Mouse (Mus musculus) thymus, postnatal 14 days (tissue): ENCODE measurements around the gene Spats2l.

Experiments
- DNase-seq: peaks from one replicate; pipeline ENCODE4 v3.0.0; 2021

Spats2l gene

DNA sequence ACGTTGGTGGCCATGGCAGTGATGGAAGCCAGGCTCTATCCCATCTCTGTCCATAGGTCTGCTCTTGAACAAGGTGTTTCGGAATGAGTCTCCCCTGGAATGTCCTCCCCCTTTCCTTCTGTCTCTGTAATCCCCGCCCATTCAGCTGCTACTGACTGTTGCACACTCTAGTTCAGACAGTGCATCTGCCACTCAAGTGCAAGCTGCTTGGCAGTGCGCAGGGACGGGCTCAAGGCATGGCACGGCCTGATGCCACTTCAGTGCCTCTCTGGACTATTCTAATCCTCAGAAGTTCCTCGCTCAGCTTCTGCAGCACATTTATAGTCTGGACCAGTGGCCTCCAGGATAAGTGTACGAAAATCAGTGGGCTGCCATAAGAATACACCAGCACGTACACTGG is 52.3 kb downstream of the Spats2l start:
- DNase-seq = no peak

DNA sequence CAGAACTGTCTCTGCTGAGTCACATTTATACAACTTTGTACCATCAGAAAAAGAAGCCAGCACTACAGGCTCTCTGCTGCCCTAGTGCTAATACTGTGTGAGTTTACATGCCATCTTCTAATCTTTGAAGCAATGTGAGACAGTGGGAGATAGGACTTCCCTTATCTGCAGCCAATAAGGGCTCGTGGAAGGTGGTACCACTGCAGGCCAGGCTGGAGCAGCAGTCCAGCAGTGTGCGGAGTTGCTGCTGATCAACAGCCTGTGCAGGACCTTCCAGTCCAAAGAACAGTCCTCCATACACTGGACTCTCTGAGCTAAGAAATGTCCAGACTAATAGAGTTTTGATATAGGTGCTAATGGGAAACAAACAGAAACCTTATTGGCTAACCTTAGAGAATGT is 59.2 kb downstream of the Spats2l start:
- DNase-seq = no peak

DNA sequence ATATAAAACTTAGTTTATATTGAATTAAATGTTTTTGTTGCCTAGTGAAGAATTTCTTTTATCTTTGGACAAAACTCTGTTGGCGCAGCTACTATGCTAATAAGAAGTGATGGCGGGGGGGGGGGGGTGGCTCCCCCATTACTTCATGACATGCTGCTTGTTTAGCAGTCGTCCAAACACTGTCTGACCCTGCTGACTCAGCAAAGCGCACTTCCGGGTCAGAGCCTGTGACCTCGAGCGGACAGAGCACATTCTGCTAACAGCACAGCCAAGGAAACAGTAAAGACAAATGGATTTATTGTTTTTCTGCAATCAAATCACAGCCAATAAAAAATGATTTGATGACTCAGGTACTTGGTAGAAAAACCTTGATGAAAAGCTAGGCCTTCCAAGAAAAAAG is 61.2 kb downstream of the Spats2l start:
- DNase-seq = no peak

DNA sequence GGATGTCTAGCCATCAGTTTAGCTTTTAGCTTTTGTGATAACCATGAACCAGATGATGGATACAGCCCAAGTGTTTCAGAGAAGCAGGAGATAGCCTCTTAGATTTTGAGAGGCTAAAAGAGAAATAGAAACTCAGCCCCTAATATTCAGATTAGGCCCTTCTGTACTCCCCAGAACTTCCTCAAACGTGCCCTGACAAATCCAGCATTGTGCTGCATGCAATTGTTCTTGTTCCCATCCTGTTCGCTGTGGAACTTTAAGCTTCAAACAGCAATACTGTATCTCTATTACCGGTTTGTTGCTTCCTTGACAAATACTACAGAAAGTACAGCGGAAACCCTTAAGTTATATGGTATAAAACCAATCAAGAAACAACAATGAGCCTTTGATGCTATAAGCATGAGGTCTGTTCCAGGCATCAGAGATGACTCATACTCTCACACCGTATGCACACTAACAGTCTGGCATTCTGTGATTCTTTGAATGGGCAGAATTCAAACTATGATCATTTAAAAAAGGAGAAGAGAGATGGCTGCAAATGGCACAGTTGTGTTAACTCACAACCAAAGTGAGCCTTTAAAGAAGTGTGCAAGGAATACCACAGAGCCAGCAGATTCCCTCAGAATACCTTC is 62.8 kb downstream of the Spats2l start:
- no peak for DNase-seq

DNA sequence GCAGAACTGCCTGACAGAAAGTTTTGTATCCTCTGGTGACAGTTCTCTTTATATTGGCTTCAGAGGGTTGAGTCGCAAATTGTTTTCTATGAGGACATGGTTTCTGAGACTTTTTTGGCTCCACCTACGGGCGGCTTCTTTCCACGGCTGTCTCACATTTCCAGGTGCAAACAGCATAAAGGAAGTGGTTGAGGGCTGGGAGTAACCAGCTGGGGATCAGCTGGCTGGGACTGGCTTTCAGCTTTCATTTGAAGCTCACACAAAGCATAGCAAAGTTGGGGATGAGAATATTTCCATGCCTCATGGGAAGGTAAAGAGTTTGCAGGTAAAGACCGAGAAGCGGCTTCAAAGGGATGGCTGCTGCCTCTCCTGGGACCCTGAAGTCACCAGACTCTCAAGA is 65.9 kb downstream of the Spats2l start:
- DNase-seq = peak; percentile 88

DNA sequence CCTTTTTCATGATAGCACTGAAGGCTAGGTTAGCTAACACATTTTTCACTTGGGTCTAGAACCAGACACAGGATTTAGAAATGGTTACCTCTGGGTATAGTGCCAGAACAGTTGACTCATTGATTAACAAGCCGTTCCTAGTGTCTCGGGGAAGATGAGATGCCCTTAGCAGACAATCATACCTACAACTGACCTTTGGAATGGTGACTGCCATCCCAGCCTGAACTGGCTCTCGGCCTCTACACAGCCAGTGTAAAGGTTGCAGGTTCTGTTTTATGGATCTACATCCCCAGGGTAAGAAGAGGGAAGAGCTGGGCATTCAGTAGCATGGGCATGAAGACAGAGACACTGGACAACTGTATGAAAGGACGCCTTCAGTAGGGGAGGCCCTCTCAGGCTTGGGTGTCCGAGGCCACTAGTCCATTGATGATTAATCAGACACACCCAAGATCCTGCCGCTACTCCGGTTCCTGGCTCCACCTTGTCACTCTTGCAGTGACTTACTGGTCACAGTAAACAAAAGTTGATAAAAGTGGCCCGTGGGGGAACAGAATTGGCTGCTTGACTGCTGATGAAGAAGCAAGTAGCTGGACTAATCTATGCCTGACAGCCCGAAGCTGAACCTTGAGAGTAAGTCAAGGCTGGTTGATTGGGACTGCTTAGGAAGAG is 71.2 kb downstream of the Spats2l start:
- DNase-seq = no peak

DNA sequence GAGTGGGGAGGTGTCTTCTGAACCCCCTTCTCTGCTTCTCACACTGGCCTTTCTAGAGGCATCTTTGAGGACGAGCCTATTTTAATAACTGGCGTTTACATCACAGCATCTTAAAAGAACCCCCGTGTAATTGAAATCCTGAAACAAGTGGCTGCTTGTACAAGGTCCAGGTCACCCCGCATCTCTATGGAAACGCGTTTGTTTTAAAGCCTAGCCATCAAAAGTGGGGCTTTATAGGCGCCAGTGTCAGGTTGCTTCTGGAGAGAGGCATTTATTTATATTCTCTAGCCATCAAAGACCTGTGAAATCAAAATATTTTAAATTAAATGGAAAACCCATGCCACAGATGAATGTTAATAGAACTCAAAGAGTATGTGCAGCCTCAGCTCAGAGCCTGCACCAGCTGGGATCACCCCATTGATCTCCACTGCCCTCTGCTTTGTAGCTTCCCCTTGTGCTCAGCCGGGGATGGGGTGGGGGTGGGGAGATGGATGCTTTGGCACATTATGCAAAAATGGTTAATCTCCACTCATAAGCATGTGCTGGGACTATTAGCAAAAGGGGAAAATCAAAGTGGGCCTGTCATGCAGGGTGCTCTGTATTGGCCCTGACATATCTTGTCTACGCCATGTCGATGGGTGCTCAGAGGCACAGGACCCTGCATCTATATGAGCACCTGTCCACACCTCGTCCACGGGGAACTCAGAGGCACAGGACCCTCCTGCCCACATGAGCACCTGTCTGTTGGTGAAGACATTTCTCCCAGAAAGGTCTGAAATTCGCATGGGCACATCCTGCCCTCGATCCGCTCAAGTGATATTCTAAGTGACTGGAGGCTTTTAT is 73.1 kb downstream of the Spats2l start:
- DNase-seq = no peak

DNA sequence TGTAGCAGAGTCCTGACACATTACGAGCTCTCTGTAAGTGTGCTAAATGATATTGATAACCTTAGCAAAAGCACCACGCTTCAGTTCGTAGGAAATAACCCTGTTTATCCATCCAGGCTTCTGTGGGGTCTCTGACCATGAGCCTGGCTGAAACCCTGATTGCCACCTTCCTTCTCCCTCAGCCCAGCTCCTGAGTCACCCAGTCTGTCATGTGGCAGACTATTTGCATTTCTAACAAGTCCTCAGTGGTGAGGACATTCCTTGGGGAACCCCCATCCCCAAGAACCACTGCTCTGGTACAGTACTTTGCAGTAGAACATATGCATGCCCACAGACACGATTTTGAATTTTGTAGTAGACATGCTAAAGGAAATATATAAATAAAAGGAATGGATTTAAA is 75.1 kb downstream of the Spats2l start:
- no peak for DNase-seq

DNA sequence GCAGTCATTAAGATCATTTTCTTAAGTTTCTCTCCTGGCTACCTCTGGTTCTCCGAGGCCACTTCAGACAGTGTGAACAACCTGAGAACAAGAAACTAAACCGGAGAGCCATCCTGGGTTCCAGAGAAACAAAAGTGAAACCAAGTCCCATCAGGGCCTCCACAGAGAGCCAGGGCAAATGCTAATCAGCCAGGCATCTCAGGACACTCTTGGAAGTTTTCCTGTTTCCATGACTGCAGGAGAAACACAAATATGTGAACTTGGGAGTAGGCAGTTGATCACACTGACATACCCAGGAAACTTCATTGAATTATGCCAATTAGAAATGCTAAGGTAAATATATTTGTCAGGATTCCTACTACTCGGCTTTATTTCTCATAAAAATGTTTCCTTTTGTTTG is 76.0 kb downstream of the Spats2l start:
- DNase-seq = no peak

DNA sequence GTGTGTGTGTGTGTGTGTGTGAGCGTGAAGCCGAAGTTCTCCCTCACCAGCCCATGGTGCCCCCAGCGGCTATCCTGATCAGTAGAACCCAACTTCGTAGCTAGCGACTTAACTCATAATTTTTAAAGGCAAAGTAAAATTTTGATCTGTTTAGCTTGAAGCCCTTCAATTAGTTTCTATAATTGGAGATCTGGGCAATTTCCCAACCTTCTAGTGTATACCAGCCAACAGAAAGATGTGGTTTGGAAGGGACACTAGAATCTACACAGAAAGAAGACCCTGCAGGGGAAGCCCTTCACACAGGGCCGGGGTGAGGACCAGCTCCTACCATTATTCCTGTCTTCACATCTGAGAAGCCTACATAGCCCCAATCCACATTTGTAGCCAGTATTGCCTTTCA is 77.9 kb downstream of the Spats2l start:
- DNase-seq = no peak

DNA sequence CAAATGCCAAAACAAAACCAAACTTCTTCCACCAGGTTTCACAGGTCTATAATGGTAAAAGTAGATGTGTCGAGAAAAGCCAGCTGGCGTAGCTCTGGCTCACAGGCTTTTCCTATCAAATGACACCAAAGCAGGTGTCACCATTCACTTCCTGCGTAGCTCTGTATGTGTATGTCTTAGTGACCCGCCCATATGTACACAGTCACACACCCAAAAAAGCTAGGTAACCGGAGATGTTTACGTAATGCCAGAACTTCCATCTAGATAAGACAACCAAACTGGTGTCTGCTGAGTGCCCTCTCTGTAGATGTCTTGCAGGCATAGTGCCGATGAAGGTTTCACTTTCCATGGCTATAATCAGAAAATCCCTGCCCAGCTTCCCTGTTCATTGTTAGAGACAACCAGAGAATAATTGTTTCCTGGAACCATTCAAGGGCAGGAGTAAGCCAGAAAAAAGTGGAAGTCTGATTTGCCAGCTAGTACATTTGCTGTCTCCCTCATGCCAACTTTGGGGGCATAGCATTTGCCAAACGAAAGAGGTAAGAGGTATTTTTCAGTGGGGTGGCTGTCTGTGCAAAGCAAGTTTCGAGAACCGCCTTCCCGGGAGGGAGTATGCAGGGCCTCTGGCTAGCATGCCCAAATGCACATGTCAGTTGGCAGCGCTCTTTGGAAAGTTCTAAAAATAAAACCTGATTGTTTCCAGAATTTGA is 78.8 kb downstream of the Spats2l start:
- no peak for DNase-seq

DNA sequence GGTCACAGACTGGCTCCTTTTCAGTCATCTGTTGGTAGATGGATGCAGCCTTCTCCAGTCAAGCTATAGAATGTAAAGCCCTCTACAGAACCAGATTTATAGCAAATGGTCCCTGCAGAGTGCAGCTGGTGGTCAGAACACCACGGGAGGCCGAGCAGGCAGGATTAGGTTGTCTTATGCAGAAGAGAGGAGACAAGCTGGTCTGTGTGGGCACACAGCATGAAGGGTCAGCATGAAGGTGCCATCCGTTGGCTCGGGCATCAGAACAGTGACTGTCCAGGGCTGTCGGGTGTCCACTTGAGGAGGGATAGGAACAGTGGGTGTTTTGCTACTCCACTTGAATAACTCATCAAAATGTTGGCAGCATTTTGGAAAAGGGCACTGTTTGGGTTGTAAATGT is 83.8 kb downstream of the Spats2l start:
- no peak for DNase-seq

DNA sequence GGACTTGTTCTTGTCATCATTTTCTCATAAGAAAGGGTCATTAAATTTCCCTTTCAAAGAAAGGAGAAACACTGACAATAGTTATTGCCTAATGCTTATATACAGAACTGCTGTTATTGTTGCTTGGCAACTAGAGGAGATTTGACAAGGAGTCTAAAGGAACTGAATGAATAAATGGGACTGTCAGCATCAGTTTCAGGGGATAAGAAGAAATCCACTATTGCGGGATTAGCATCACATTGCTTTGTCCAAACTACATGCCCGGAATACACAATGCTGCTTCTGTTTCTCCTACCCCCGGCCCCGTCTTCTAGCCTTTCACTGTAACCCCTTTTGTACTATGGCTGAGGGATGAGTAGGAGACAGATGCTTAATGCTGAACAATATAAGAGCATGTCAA is 88.1 kb downstream of the Spats2l start:
- DNase-seq = no peak

DNA sequence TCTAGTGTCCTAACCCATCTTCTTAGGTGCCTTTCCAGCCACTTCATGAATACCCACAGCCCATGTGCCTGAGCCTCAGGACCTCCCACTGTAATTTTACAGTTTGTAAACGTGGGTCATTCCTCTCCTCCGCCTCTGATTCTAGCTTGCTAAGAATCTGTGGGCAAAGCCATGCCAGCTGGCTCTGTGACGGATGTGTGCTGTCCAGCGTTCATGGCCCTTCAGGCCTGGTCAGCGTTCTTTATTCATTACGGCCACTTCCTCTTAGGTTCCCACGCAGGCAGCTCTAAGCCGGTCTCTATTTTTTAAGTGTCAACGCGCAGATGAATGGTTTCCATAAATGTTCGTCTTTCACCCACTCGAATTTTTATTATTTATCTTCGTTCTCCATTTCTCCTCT is 94.7 kb downstream of the Spats2l start:
- no peak for DNase-seq

DNA sequence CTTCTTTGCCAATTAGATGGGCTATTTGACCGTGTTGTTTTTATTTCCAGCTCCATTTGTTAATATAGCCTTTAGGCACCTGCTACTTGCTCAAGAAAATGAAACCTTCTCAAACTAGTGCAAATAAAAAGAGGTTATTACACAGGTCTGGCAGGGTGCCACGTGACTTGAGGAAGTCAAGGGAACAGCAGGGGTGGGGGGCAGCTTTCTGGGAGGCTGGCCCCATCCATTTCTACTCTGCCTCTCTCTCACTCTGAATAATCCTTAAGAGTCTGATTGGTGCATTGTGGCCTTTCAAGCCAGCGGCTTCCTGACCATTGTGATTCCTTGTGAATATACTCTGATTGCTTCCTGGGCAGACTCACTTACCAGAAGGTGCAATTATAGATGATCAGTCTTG is 98.0 kb downstream of the Spats2l start:
- no peak for DNase-seq

DNA sequence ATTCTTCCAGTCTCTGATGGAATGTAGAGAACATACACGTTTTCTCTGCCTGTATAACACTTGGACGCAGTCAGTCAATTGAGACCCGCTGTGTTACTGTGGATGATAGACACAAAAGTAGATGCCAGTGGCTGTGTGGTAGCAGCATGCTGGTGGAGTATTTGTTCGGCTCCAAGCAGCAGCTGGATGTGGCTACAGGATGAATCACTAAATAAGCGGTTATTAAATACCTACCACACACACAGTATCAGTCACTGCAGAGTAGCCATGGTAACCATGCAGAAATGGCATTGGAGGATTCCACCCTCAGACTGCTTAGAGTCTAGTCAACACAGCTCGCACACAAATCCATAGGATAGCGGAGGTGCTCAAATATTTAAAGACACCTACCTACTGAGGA is 100.0 kb downstream of the Spats2l start:
- DNase-seq = no peak

DNA sequence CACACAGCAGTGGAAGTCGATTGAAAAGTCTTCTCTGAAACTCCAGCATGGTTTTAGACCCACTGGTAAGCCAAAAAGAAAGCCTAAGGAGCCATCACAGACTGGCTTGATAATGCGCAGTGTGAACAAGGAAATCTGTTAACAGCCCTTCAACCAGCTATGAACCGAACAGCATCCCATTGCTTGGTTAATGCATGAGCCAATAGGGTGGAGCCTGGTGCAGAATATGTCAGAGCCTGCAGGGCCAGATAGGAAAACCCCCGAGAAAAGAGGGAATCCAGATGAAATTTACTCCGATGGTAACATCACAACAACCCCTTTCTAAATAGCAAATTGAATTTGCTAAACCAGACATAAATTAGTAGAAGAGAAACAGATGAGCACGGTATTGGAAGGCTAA is 101.1 kb downstream of the Spats2l start:
- DNase-seq = no peak

DNA sequence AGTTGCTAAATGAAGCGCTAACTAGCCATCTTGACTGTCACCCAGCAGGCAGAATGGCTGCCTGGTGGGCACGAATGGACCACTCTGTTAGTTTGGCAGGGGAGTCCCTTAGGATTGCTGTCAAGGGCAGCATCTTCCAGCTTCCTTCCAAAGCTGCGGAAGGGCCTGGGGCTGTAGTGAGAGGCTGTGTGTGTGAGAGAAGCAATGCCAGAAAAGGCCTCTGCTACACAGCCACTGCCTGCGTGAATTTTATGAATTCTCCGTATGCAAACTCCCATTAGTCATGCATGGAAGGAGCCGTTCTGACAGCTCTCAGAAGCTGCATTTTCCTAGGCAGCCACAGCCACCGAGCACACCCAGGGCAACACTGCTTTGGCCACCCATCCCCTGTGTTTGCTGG is 101.5 kb downstream of the Spats2l start:
- DNase-seq = no peak

DNA sequence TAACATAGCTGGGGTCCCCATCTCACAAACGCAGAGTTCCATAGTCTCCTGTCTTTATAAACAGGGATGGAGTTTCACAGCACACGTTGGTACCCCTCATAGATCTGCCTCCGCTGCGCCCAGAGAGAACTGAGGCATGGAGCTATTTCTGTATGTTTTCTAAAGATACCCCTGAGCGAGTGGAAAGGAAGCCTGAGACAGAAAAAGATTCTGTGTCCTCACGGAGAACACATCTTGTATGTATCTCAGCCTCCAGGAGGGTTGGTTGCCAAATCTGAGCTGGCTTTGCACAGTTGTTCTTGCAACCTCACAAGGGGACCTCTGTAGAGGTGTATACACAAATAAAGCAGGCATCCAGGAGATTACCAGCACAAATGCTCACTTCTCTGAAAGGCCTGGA is 105.0 kb downstream of the Spats2l start:
- DNase-seq = no peak

DNA sequence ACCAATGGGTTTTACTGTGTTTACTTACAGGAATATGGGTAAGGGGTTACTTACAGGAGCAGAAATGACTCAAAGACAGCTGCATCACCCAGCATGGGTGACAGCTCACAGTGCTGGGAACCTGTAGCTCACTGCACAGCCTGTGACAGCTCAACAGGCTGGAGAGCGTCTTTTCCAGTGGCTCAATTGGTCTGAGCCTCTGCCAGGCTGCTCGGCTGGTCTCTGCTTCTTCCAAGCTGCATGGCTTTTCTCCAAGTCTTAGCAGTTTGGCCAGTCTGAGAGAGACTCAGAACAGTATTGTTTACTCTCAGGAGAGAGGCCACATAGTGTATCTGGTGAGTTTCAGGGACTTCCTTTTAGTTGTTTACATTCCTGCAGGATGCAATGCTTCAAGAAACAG is 110.9 kb downstream of the Spats2l start:
- no peak for DNase-seq

DNA sequence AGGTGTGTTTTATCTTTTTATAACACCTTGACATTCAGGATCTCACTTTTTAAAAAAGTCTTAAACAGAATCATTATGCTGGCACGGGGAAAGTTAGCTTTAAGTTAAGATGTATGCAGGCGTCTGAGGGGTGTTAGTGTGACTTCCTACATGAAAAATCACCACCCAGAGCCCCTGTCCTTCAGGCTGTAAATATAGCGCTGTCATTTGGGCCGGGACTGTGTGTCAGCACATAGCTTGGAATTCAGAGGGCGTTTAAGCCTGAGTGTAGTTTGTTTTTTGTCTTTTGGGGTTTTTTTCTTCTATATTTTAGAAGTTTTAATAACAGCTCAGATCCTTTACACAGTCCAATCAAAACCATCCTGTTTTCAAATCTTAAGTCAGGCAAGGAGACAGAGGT is 115.8 kb downstream of the Spats2l start:
- no peak for DNase-seq

DNA sequence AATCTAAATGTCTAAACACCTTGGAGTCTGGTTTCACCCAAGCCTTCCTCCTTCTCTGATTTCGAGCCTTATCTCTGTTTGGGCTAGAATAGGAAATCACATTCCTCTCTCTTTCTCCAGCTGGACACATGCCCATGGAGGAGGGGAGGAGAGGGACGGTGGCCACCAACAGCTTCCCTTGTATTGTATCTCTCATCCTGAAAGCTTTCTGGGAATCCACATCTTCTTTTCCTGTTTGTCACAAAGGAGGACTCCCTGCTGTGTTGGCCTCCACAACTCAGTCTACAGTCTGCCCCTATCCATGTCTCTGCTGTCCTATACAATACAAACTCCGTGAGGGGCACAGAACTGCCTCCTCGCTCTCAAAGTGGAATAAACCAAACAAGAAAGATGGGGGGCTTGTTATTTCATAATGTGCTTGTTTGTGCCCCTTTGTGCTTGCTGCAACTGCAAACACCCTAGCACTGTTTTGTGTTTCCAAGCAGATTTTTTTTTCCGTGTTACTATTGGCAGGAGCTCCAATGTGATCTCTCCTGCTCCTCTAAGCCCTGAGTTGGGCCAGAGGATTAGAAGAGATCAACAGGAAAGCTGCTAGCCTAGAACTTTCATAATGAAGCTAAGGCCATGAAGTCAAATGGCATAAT is 116.4 kb downstream of the Spats2l start:
- DNase-seq = no peak

DNA sequence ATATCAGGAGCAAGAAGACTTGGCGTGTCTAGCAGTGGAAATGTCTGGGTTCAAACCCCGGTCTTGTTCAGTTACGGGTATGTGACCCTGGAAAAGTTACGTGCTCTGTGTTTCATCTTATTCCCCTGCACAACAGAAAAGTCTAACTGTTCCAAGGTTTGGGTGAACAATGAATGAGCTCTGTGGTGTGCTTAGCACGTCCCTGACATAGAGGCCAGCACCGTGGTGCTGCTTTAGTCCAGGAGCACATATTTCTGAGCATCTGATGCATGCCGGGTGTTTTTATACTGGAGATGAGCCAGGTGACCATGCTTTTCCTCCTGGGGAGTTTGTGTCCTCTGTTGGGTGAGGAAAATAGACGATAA is 116.9 kb downstream of the Spats2l start:
- no peak for DNase-seq
